Mouse (Mus musculus) liver, postnatal 0 days (tissue): ENCODE results near the gene Psmd9.

Experiments
- CTCF ChIP-seq: sonication (generic); IDR thresholded peaks from 2 replicates; pipeline ENCODE4 v1.5.1; 2016; ENCODE audit warnings: antibody characterized with exemption, low read depth
- EP300 ChIP-seq: IDR thresholded peaks from 2 replicates; pipeline ENCODE4 v1.6.1; 2016; ENCODE audit warnings: antibody characterized with exemption, low read depth, mild to moderate bottlenecking

- TF ChIP-seq CTCF (no peak), EP300 (peak; percentile 33; the same call in 1 of the 2 replicates)
These were observed 32.7 kb upstream of the Psmd9 start for GRCm38 (mm10) chr5:123136361-123137043.
